Mouse (Mus musculus) midbrain, embryonic 11.5 days (tissue): ENCODE data around the gene Hes1. TPM values are rescaled to one million over a fixed set of nuclear protein-coding genes. Genes with fewer than 3 reads are reported as not detected.

ENCODE experiments used
- ATAC-seq: fragments of 200-750 bp; cut with Nextera tagmentation; 2 replicates; pipeline ENCODE4 v1.8.0; 2017; ENCODE audit warnings: moderate TSS enrichment, moderate library complexity; ENCODE audit not compliant: low FRiP score
- DNase-seq: peaks from one replicate; pipeline ENCODE4 v3.0.0; 2015; ENCODE audit warnings: low spot score; ENCODE audit errors: missing footprints
- H3K27ac ChIP-seq: fragments of 300-500 bp; sonication (generic); 2 replicates; pipeline ENCODE4 v1.5.1; 2014; ENCODE audit warnings: low read depth, low read length
- H3K27me3 ChIP-seq: fragments of 300-500 bp; sonication (generic); 2 replicates; pipeline ENCODE4 v1.6.1; 2014; ENCODE audit warnings: mild to moderate bottlenecking, low read length, moderate library complexity, mixed read lengths; ENCODE audit not compliant: control insufficient read depth, insufficient read depth
- H3K36me3 ChIP-seq: fragments of 300-500 bp; sonication (generic); 2 replicates; pipeline ENCODE4 v1.6.1; 2014; ENCODE audit warnings: mild to moderate bottlenecking, low read length, moderate library complexity, mixed read lengths; ENCODE audit not compliant: control insufficient read depth, insufficient read depth
- H3K4me1 ChIP-seq: fragments of 300-500 bp; sonication (generic); 2 replicates; pipeline ENCODE4 v1.6.1; 2014; ENCODE audit warnings: low read length; ENCODE audit not compliant: control insufficient read depth, insufficient read depth
- H3K4me2 ChIP-seq: fragments of 300-500 bp; sonication (generic); 2 replicates; pipeline ENCODE4 v1.6.1; 2014; ENCODE audit warnings: mild to moderate bottlenecking, moderate library complexity
- H3K4me3 ChIP-seq: fragments of 300-500 bp; sonication (generic); 2 replicates; pipeline ENCODE4 v1.5.1; 2014; ENCODE audit warnings: low read depth, low read length
- H3K9ac ChIP-seq: fragments of 300-500 bp; sonication (generic); 2 replicates; pipeline ENCODE4 v1.6.1; 2014; ENCODE audit warnings: low read length
- H3K9me3 ChIP-seq: fragments of 300-500 bp; sonication (generic); 2 replicates; pipeline ENCODE4 v1.6.1; 2016; ENCODE audit warnings: low read length; ENCODE audit not compliant: control insufficient read depth
- WGBS: fragments of 180-500 bp; shearing (Covaris S2); extraction: QIAGEN DNeasy Blood & Tissue Kit; methylation state at CpG from one replicate; pipeline ENCODE4 v1.1.7; 2014; 5-methylcytosine and 5-hydroxymethylcytosine counted together
- polyA plus RNA-seq: library from polyadenylated mRNA; unstranded; fragments of >200 nt; fragmentation: Nextera tagmentation; extraction: Ambion mirVana; gene quantifications from 2 replicates; pipeline ENCODE4 v1.2.1, GENCODE M21; 2014

Gene Hes1
- polyA plus RNA-seq, 1 experiment from 2014 or later: 33.6 TPM

DNA sequence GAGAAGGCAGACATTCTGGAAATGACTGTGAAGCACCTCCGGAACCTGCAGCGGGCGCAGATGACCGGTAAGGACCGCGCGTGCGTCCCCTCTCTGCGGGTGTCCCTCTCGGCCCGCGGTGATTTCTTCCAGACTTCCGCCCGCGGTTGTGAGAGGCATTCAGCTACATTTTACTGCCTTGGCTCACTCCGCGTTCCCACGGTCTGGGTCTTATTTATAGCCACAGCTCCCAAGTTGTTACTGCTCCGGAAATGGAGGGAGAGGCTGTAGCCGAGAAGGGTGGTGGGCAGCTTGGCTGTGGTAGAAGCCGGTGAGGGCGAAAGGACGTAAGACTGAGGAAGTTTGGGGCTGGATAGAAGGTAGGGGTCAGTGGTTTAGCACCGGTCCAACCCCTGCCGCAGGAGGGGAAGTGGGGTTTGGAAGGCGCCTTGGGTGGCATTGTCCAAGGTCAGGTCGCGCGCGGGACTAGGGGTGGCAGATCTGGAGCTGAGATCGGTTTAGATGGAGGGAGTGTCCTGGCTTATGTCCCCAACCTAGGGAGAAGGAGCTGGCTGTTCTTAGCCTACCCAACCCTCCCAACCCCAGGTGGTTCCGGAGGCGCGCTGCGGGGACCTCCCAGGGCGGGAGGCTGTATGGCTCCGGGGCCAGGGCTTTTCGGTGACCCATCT is 2.1 kb downstream of the Hes1 start:
- under 1% methylated on average over 38 of the region's 38 CpGs for WGBS

DNA sequence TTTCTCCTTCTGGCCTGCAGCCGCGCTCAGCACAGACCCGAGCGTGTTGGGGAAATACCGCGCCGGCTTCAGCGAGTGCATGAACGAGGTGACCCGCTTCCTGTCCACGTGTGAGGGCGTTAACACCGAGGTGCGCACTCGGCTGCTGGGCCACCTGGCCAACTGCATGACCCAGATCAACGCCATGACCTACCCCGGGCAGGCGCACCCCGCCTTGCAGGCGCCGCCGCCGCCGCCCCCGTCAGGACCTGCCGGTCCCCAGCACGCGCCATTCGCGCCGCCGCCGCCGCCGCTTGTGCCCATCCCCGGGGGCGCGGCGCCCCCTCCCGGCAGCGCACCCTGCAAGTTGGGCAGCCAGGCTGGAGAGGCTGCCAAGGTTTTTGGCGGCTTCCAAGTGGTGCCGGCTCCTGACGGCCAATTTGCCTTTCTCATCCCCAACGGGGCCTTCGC is 2.7 kb downstream of the Hes1 start:
- peak overlapping the region; percentile 72 for H3K4me3 ChIP-seq
- H3K9ac ChIP-seq: peak overlapping the region; percentile 78
- H3K4me1 ChIP-seq: peaks cover 43% of the 10 kb centered on the region
- peak overlapping the region; percentile 12 for H3K27ac ChIP-seq
- peak overlapping the region; percentile 96 for H3K4me2 ChIP-seq
- H3K27me3 ChIP-seq: peaks cover 36% of the 10 kb centered on the region
- H3K36me3 ChIP-seq: no peaks in the 10 kb centered on the region
- 1% methylated on average over 42 of the region's 46 CpGs for WGBS
- DNase-seq: peak; percentile 98
- no peaks in the 10 kb centered on the region for H3K9me3 ChIP-seq
- 0 out of 2 replicates have a peak, but pooled peaks have one; percentile 0 for ATAC-seq

More for the DNA sequence above, 2.1 kb downstream of the Hes1 start:
- H3K4me3 ChIP-seq: peak overlapping the region; percentile 72
- ATAC-seq: no peak
- H3K27me3 ChIP-seq: peaks cover 37% of the 10 kb centered on the region
- DNase-seq: peak; percentile 97
- peak overlapping the region; percentile 12 for H3K27ac ChIP-seq
- H3K4me1 ChIP-seq: peaks cover 43% of the 10 kb centered on the region
- H3K9ac ChIP-seq: peak overlapping the region; percentile 78
- peak overlapping the region; percentile 96 for H3K4me2 ChIP-seq
- H3K9me3 ChIP-seq: no peaks in the 10 kb centered on the region
- no peaks in the 10 kb centered on the region for H3K36me3 ChIP-seq

DNA sequence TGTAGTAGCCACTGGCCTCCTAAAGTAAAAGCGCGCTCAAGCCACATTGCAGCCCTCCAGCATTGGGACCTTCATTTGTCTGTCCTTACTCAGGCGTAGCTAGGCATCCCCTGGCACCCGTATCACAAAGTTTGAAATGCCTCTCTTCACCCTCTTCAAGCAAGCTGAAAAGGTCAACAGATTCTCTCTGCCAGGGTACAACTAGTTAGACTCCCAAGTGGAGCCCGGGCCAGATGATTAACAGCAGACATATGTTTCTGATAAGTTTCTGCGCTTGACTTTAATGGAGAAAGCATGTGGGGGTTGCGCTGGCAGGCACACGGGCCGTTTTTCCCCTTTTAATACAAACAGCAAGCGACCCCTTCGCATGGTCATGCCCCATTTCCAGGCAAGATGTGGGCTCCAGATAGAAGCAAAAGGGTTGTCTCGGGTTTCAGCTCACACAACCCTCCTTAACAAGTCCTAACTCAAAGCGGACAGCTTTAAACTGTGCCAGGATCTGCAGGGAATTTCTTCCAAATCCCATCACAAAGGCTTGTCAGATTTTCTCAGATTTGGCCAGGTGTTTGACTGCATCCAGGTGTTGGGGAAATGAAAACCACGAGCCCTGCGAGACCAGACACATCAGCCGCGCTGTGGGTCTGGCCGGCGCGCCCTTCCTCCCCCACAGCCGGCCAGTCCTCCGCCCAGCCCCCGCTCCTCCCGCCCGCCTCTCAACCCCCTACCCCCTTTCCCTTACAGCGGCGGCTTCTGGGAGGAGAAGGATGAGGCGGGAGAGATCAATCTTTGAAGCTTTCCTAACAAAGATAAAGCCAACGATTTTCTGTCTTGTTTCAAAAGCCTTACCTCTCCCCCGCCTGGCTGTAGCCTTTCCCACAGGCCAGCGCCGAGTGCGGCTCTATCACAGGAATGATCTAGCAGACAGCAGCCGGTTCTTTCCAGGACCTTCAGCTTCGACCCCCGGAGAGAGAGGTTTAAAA is 4.1 kb downstream of the Hes1 start:
- peak overlapping the region; percentile 25 for H3K4me3 ChIP-seq
- H3K36me3 ChIP-seq: no peaks in the 10 kb centered on the region
- peak overlapping the region; percentile 36 for H3K4me2 ChIP-seq
- H3K9me3 ChIP-seq: no peaks in the 10 kb centered on the region
- whole genome bisulfite sequencing: under 1% methylated on average over 36 of the region's 36 CpGs
- H3K27ac ChIP-seq: peak overlapping the region; percentile 17; the same call in 1 of the 2 replicates
- H3K9ac ChIP-seq: peak overlapping the region; percentile 7; the same call in 1 of the 2 replicates
- peaks cover 32% of the 10 kb centered on the region for H3K4me1 ChIP-seq
- DNase-seq (peak; percentile 97), ATAC-seq (no peak)
- H3K27me3 ChIP-seq: peaks cover 37% of the 10 kb centered on the region

DNA sequence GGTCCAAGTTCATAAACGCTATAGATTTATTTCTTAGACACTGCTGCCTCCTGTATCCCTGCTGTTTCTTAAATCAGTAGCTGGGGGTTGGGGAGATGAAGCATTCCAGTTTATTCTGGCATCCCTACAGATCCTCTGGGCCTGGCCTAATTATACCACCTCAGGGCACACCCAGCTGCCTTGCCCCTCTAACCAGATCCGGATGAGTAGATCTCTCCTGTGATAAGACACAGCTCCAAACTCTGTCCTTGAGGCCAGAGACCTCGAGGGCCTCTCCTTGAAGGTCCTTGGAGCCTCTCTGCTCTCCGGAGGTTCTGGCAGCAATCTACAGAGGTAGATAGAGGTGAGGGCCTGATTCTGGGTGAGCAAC is 5.4 kb downstream of the Hes1 start:
- peaks cover 30% of the 10 kb centered on the region for H3K4me1 ChIP-seq
- no peak for DNase-seq
- H3K36me3 ChIP-seq: no peaks in the 10 kb centered on the region

DNA sequence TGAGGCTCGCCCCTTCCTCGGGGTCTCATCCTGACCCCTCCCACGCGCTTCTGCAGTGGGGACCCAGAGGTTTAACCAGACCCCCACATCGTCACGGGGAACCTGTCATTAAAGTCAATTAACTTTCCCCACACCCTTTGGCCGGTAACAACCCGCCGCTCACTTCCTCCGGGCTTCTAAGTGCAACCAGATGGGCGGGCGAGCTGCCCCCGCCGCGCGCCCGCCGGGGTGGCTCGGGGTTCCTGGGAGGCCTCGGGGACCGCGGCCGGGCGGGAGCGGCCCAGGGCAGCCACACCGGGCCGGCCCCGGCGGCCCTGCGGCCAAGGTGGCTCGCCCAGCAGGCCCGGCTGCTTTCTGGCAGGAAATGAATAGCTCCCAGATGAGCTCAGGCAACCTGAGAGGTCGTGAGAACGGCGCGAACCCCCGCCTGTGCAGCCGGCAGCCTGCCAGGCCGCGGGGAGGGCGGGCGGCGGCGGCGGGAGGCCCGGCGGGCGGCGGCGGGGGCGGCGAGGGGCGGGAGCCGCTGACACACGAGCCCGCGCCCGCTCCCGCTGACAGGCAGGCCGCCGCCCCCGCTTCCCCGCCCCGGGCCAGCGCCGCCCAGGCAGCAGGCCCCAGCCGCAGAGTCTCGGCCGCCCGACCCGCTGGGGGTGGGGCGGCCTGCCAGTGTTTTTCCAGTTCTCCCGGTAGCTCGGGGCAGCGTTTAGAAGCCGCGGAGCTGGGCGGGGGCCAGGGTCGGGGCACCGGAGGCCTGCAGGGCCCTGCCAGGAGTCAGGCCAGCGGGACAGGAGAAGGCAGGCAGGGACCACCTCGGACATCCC is 6.0 kb downstream of the Hes1 start:
- peak; percentile 65 for ATAC-seq
- H3K27me3 ChIP-seq: peaks cover 37% of the 10 kb centered on the region
- H3K4me2 ChIP-seq: peak overlapping the region; percentile 87
- peak overlapping the region; percentile 43 for H3K4me3 ChIP-seq
- peak overlapping the region; percentile 68 for H3K9ac ChIP-seq
- WGBS: 0% methylated on average over 56 of the region's 82 CpGs
- DNase-seq: peak; percentile 95
- no peaks in the 10 kb centered on the region for H3K36me3 ChIP-seq
- H3K4me1 ChIP-seq: peaks cover 29% of the 10 kb centered on the region
- peak overlapping the region; percentile 71 for H3K27ac ChIP-seq
- no peaks in the 10 kb centered on the region for H3K9me3 ChIP-seq

More for the DNA sequence above, 5.4 kb downstream of the Hes1 start:
- ATAC-seq: no peak; the same call in 1 of the 2 replicates
- peak overlapping the region; percentile 68 for H3K9ac ChIP-seq
- no peaks in the 10 kb centered on the region for H3K9me3 ChIP-seq
- peak overlapping the region; percentile 71; the same call in 1 of the 2 replicates for H3K27ac ChIP-seq
- peak overlapping the region; percentile 87 for H3K4me2 ChIP-seq
- 5% methylated on average over 4 of the region's 4 CpGs for WGBS
- H3K4me3 ChIP-seq: peak overlapping the region; percentile 43
- peaks cover 37% of the 10 kb centered on the region for H3K27me3 ChIP-seq

DNA sequence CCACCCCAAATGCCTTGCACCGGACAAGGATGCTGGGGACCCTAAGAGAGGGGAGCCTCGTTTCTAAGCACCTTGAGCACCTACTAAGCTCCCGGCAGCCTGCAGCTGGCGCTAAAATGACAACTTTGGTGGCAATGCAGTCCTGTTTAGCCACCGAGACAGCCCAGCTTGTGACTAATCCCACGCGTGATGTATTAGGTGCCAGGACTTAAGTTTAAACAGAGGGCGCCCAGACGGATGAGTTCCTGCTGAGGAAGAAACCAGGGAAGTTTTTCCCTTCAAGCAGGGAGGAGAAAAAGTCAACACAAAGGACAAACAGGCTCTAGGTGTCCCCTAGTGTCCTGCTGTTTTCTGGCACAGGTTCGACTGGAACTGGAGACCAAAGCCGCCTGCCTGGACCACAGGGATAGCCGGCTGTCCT is 6.6 kb downstream of the Hes1 start:
- 3% methylated on average over 12 of the region's 12 CpGs for WGBS
- H3K9ac ChIP-seq: peak overlapping the region; percentile 68
- H3K9me3 ChIP-seq: no peaks in the 10 kb centered on the region
- peak; percentile 89 for DNase-seq
- H3K4me2 ChIP-seq: peak overlapping the region; percentile 87
- ATAC-seq: no peak
- peaks cover 29% of the 10 kb centered on the region for H3K4me1 ChIP-seq
- H3K27me3 ChIP-seq: peaks cover 37% of the 10 kb centered on the region
- peak overlapping the region; percentile 43 for H3K4me3 ChIP-seq
- H3K27ac ChIP-seq: peak overlapping the region; percentile 71
- H3K36me3 ChIP-seq: no peaks in the 10 kb centered on the region

DNA sequence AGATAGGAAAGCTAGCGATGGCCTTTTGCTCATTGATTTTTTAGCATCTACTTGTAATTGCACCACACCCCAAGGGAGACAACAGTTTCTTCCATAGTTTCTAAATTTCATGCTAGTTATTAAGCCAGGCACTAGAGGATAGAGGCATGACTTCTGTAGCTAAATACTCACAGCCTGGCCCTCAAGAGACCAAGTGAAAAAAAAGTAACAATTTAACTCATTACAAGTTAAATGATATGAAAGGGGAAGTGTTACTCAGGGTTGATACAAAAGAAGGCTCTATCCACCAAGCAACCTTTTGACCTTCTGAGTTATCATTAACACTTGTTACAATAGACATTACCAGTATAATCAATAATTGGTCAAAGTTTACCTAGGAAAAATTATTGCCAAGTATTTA is 9.1 kb downstream of the Hes1 start:
- WGBS: 95% methylated on average over 1 of the region's 1 CpGs
- peaks cover 18% of the 10 kb centered on the region for H3K4me1 ChIP-seq
- no peak for ATAC-seq
- no peak overlapping the region for H3K4me2 ChIP-seq
- no peak for DNase-seq
- no peak overlapping the region for H3K4me3 ChIP-seq
- H3K27me3 ChIP-seq: peaks cover 31% of the 10 kb centered on the region
- H3K27ac ChIP-seq: no peak overlapping the region
- H3K9ac ChIP-seq: no peak overlapping the region
- no peaks in the 10 kb centered on the region for H3K36me3 ChIP-seq
- no peaks in the 10 kb centered on the region for H3K9me3 ChIP-seq

DNA sequence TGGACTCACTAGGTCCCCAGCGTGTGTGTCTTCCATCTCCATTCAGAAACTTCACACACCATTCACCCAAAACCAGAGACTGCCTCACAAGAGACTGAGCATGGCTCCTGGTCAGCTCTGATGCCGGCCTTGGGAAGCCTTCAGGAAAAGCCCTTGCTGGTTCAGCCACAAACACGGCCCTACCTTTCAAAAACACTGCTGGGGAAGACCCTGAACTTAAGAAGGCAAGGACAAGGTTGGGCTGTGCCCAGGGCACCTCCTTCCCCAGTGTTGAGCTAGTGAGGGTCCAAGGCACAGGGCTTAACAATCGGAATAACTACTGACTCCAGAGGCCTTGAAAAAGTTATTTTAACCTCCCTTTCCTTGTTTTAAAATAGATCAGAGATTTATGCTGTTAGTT is 17.3 kb downstream of the Hes1 start:
- Histone ChIP-seq H3K27me3 (peaks cover 5% of the 10 kb centered on the region; the same call in 1 of the 2 replicates), H3K27ac (no peak overlapping the region), H3K36me3 (no peaks in the 10 kb centered on the region), H3K9me3 (no peaks in the 10 kb centered on the region), H3K4me3 (no peak overlapping the region), H3K4me2 (no peak overlapping the region), H3K9ac (no peak overlapping the region), H3K4me1 (no peaks in the 10 kb centered on the region)
- WGBS: 67% methylated on average over 4 of the region's 4 CpGs
- DNase-seq: no peak
- ATAC-seq: no peak
